25 mouse cellular contexts compared by ENCODE assay signal in the genomic region with DNA sequence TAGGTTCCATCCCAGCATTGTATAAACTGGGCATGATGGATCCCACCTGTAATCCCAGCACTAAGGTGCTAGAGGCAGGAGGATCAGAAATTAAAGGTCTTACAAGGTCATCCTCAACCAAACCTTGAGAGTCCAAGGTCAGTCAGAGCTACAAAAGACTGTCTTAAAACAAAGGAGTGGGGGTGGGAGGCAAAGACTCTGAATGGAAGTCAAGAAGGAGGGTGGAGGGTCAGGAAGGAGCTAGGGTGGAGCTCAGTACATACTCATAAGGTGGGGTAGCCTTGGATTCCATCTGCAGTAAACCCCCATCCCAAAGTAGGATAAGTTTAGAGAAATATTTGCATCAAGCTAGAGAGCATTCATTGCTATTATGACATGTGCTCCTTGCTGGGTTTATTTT. TPM values are rescaled to one million over a fixed set of nuclear protein-coding genes. Genes with fewer than 3 reads are reported as not detected.
"Had no signal": no experiment of that assay in that cellular context is flagged by ENCODE, and none has a peak within 500 bp of the region (broad histone marks: within the 10 kb centered on the region; RNA-seq: fewer than 3 reads in every experiment).

No protein-coding gene starts in this region.

- H3K4me1 ChIP-seq: heart, embryonic 10.5 days; heart, embryonic 12.5 days; intestine, embryonic 15.5 days; limb, embryonic 12.5 days; liver, embryonic 13.5 days had no signal

- H3K27me3 ChIP-seq: heart, embryonic 12.5 days; intestine, embryonic 15.5 days; liver, embryonic 13.5 days; liver, embryonic 15.5 days had no signal

- H3K9me3 ChIP-seq: heart, embryonic 10.5 days; heart, embryonic 12.5 days; intestine, embryonic 15.5 days; limb, embryonic 10.5 days; limb, embryonic 12.5 days; liver, embryonic 13.5 days; liver, embryonic 15.5 days had no signal

- H3K9ac ChIP-seq: heart, embryonic 12.5 days; hindbrain, embryonic 14.5 days; intestine, embryonic 15.5 days; limb, embryonic 12.5 days; liver, embryonic 13.5 days; liver, embryonic 15.5 days had no signal

- DNase-seq: gastrocnemius, postnatal 10 days; gastrocnemius, postnatal 25 days; heart, adult 18-20 months; heart, postnatal 10 days; kidney, adult 18-20 months; kidney, adult 8-10 months; kidney, postnatal 10 days; kidney, postnatal 4 days; liver; liver, embryonic 13.5 days had no signal

- H3K36me3 ChIP-seq: heart, embryonic 10.5 days; heart, embryonic 12.5 days; intestine, embryonic 15.5 days; limb, embryonic 10.5 days; limb, embryonic 12.5 days; liver, embryonic 13.5 days; liver, embryonic 15.5 days had no signal

- H3K27ac ChIP-seq: heart, embryonic 10.5 days; hindbrain, embryonic 14.5 days; intestine, embryonic 15.5 days; layer of hippocampus, adult 2 months; left cerebral cortex, adult 2 months; limb, embryonic 10.5 days; limb, embryonic 12.5 days; liver, embryonic 13.5 days; liver, embryonic 15.5 days had no signal

- H3K4me2 ChIP-seq: heart, embryonic 12.5 days; hindbrain, embryonic 14.5 days; intestine, embryonic 15.5 days; limb, embryonic 12.5 days; liver, embryonic 11.5 days; liver, embryonic 13.5 days; liver, embryonic 15.5 days had no signal

- ATAC-seq: hindbrain, embryonic 16.5 days; inflammation-experienced regulatory T-cells, adult 6 months; intestine, embryonic 15.5 days; intestine, postnatal 0 days had no signal

- H3K4me3 ChIP-seq: heart, embryonic 10.5 days; heart, embryonic 12.5 days; intestine, embryonic 15.5 days; layer of hippocampus, adult 2 months; left cerebral cortex, adult 2 months; limb, embryonic 10.5 days; limb, embryonic 12.5 days; liver, embryonic 13.5 days; liver, embryonic 15.5 days had no signal

RNA-seq across cellular contexts. Expression of a gene that starts 9.8 kb away (rescaled TPM):
- total RNA-seq: granulocyte monocyte progenitor cell, adult 5-6 weeks; hematopoietic stem cell, adult 5-6 weeks had no signal
- polyA plus RNA-seq: inflammation-experienced regulatory T-cells, adult 6 months had no signal

RNA-seq across cellular contexts. Expression of a gene that starts 24.0 kb away (rescaled TPM):
- total RNA-seq: granulocyte monocyte progenitor cell, adult 5-6 weeks; hematopoietic stem cell, adult 5-6 weeks had no signal
- polyA plus RNA-seq: heart, embryonic 10.5 days; intestine, postnatal 0 days; liver, embryonic 13.5 days; liver, embryonic 15.5 days had no signal
